Mouse (Mus musculus) WW6 (cell line): ENCODE measurements at regions not wholly inside any gene's neighbourhood (a gene's known extent, or its start where the extent isn't known, plus 50 kb on each side); places are given as distances from the start of the nearest gene placed in this dataset.

Source experiments
- DNase-seq: peaks from one replicate; pipeline ENCODE4 v3.0.0-alpha.2; 2013; ENCODE audit warnings: low read depth, low spot score

- DNase-seq, result no peak
These were observed 787.5 kb upstream of the Tenm3 start for GRCm38 (mm10) chr8:49631286-49631685.

GRCm38 (mm10) chr8:49627966-49628495, 784.3 kb upstream of the Tenm3 start:
- DNase-seq, result no peak

- DNase-seq, result no peak
These were observed 751.8 kb upstream of the Tenm3 start for GRCm38 (mm10) chr8:49595501-49595900.

GRCm38 (mm10) chr8:49567423-49567822, 723.7 kb upstream of the Tenm3 start:
- DNase-seq, result no peak

- no peak for DNase-seq
These were observed 719.9 kb upstream of the Tenm3 start for GRCm38 (mm10) chr8:49563499-49564279.

- DNase-seq, result no peak
These were observed 719.2 kb upstream of the Tenm3 start for GRCm38 (mm10) chr8:49562976-49563375.

GRCm38 (mm10) chr8:49555724-49556457, 712.1 kb upstream of the Tenm3 start:
- no peak for DNase-seq

- DNase-seq, result no peak
These were observed 709.4 kb upstream of the Tenm3 start for GRCm38 (mm10) chr8:49553175-49553574.

GRCm38 (mm10) chr8:49543321-49543720, 699.6 kb upstream of the Tenm3 start:
- DNase-seq, result no peak

GRCm38 (mm10) chr8:49541337-49541736, 697.6 kb upstream of the Tenm3 start:
- DNase-seq, result no peak

- DNase-seq, result no peak
These were observed 689.9 kb upstream of the Tenm3 start for GRCm38 (mm10) chr8:49533412-49534351.

GRCm38 (mm10) chr8:49529294-49529693, 685.5 kb upstream of the Tenm3 start:
- DNase-seq, result peak; percentile 7

- DNase-seq, result no peak
These were observed 649.2 kb upstream of the Tenm3 start for GRCm38 (mm10) chr8:49492906-49493305.

GRCm38 (mm10) chr8:49485284-49485683, 641.5 kb upstream of the Tenm3 start:
- DNase-seq, result no peak

- DNase-seq, result no peak
These were observed 637.8 kb upstream of the Tenm3 start for GRCm38 (mm10) chr8:49481476-49481992.

GRCm38 (mm10) chr8:49465911-49466518, 622.3 kb upstream of the Tenm3 start:
- DNase-seq, result no peak

GRCm38 (mm10) chr8:49465070-49465469, 621.3 kb upstream of the Tenm3 start:
- DNase-seq, result no peak

- DNase-seq, result no peak
These were observed 618.9 kb upstream of the Tenm3 start for GRCm38 (mm10) chr8:49462602-49463001.

- DNase-seq, result no peak
These were observed 618.1 kb upstream of the Tenm3 start for GRCm38 (mm10) chr8:49461724-49462473.

GRCm38 (mm10) chr8:49445444-49445843, 601.7 kb upstream of the Tenm3 start:
- DNase-seq, result no peak
